Mouse (Mus musculus): ENCODE data around the gene Sirt5.

DNA sequence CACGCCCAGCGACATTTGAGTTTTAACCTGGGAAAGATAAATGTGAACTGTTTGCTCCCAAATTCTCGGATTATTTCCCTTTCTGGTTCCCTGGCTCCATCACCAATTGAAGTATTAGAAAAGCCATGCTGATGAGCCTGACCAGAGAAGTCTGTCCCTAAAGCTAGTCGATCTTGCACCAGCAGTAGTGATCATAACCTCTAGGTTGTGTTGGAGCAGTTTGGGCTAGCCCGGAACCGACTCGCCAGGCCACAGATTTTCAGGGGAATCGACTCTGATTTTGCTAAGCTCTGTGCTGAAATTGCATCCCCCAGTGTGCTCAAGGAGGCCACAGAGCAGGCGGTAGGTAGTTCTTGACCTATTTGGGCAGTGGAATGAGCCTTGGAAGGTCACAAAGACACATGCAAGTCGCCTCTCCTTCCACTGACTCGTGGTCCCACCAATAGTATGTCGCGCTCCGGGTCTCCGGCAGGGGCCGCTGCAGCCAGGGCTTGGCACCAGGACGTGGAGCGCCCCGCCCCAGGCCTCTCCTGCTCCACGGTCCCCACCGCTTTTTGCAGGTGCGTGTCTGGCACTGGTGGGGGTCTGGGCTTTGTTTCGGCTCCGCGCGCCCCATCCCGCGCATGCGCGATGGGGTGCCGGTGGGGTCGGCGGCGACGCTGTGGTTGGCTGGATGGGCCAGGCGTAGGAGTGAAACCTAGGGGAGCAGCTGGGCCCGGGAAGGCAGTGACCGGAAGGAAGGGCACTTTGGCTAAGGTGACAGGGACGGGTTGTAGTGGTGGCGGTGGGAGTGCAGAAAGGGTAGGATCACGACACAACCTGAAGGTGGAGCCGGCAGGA is at the start of gene Sirt5:
- TF ChIP-seq CTCF (IDR thresholded peaks at IDR 0.05; ENCODE audit: low read depth) (peak; percentile 93), EP300 (IDR thresholded peaks at IDR 0.05; ENCODE audit: low read depth) (no peak)
